26 mouse cellular contexts compared by ENCODE assay signal in the genomic region with DNA sequence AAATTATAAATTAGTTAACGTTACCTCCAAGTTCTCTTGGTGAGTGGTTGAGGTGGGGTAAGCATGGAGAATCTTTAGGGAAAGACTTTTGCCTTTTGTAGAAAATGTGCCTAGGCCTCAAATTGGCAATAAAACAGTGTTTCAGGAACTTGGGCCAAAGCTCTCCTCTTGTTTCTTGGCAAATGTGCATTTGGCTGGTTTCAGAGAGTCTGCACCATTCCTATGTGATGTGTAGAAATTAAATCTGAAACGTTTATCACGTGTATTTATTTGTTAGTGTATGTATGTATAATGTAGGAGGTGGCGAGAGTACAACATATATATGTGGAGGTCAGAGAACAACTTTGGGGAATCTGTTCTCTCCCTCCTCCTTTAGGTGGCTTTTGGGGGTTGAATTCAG. TPM values are rescaled to one million over a fixed set of nuclear protein-coding genes. Genes with fewer than 3 reads are reported as not detected.
DNase-seq lines count a peak whose midpoint lies in the region; ATAC-seq lines count a peak whose summit lies in the region.
"Had no signal": no experiment of that assay in that cellular context is flagged by ENCODE, and none has a peak within 500 bp of the region (broad histone marks: within the 10 kb centered on the region; RNA-seq: fewer than 3 reads in every experiment).

No protein-coding gene starts in this region.

- no peak for DNase-seq in forebrain, embryonic 11.5 days (ENCODE audit: low spot score)
- no peak for DNase-seq in limb, embryonic 10.5 days (ENCODE audit: low spot score)
- peak; percentile 81 for DNase-seq in cerebellum, adult 9-10 months
- DNase-seq in embryo, embryonic 11 days: no peak
- DNase-seq: gastrocnemius, postnatal 14 days; heart, adult 2 months; heart, postnatal 36 days; kidney, adult 9 months; kidney, postnatal 36 days; liver, postnatal 0 days; lung, postnatal 4 days; right cerebral cortex, postnatal 14 days; thymus, adult 18-20 months; thymus, postnatal 4 days had no signal

- 77% methylated on average over 4 of the region's 4 CpGs for WGBS in forebrain, embryonic 15.5 days
- 82% methylated on average over 4 of the region's 4 CpGs for WGBS in forebrain, embryonic 11.5 days
- 69% methylated on average over 4 of the region's 4 CpGs for WGBS in limb, embryonic 15.5 days
- 82% methylated on average over 4 of the region's 4 CpGs for WGBS in limb, embryonic 10.5 days

- no peaks in the 10 kb centered on the region for H3K27me3 ChIP-seq in forebrain, embryonic 15.5 days
- H3K27me3 ChIP-seq in forebrain, embryonic 11.5 days (ENCODE audit: control insufficient read depth, insufficient read depth, low read length): no peaks in the 10 kb centered on the region
- H3K27me3 ChIP-seq in limb, embryonic 15.5 days: no peaks in the 10 kb centered on the region
- H3K27me3 ChIP-seq in limb, embryonic 10.5 days (ENCODE audit: low read depth, poor library complexity, severe bottlenecking): no peaks in the 10 kb centered on the region
- H3K27me3 ChIP-seq: intestine, embryonic 15.5 days had no signal

- no peaks in the 10 kb centered on the region for H3K36me3 ChIP-seq in forebrain, embryonic 15.5 days
- no peaks in the 10 kb centered on the region for H3K36me3 ChIP-seq in forebrain, embryonic 11.5 days (ENCODE audit: control insufficient read depth, insufficient read depth, low read length)
- H3K36me3 ChIP-seq in limb, embryonic 15.5 days: no peaks in the 10 kb centered on the region
- no peaks in the 10 kb centered on the region for H3K36me3 ChIP-seq in limb, embryonic 10.5 days
- H3K36me3 ChIP-seq: embryonic facial prominence, embryonic 10.5 days; intestine, embryonic 15.5 days had no signal

- no peak overlapping the region for H3K9ac ChIP-seq in forebrain, embryonic 15.5 days (replicated peaks)
- H3K9ac ChIP-seq in forebrain, embryonic 11.5 days (ENCODE audit: low read length): no peak overlapping the region
- no peak overlapping the region for H3K9ac ChIP-seq in limb, embryonic 15.5 days
- H3K9ac ChIP-seq: hindbrain, embryonic 14.5 days; intestine, embryonic 15.5 days; liver, postnatal 0 days had no signal

- H3K27ac ChIP-seq in forebrain, embryonic 15.5 days (replicated peaks): no peak overlapping the region
- H3K27ac ChIP-seq in forebrain, embryonic 11.5 days (ENCODE audit: low read depth, low read length): no peak overlapping the region
- H3K27ac ChIP-seq in limb, embryonic 15.5 days: peak overlapping the region; percentile 47; the same call in 1 of the 2 replicates
- no peak overlapping the region for H3K27ac ChIP-seq in limb, embryonic 10.5 days
- H3K27ac ChIP-seq: embryonic facial prominence, embryonic 10.5 days; heart, adult 2 months; hindbrain, embryonic 14.5 days; intestine, embryonic 15.5 days had no signal

- no peak overlapping the region for H3K4me2 ChIP-seq in forebrain, embryonic 15.5 days (replicated peaks)
- no peak overlapping the region for H3K4me2 ChIP-seq in forebrain, embryonic 11.5 days (ENCODE audit: low read depth, low read length, severe bottlenecking)
- no peak overlapping the region for H3K4me2 ChIP-seq in limb, embryonic 15.5 days
- H3K4me2 ChIP-seq: hindbrain, embryonic 14.5 days; intestine, embryonic 15.5 days had no signal

- no peaks in the 10 kb centered on the region for H3K9me3 ChIP-seq in forebrain, embryonic 15.5 days
- no peaks in the 10 kb centered on the region for H3K9me3 ChIP-seq in forebrain, embryonic 11.5 days (ENCODE audit: control insufficient read depth, low read length)
- no peaks in the 10 kb centered on the region for H3K9me3 ChIP-seq in limb, embryonic 15.5 days
- no peaks in the 10 kb centered on the region for H3K9me3 ChIP-seq in limb, embryonic 10.5 days (replicated peaks)
- H3K9me3 ChIP-seq: intestine, embryonic 15.5 days had no signal

- ATAC-seq in forebrain, embryonic 15.5 days (replicated peaks): peak; percentile 61; the same call in 1 of the 2 replicates
- no peak for ATAC-seq in forebrain, embryonic 11.5 days (replicated peaks; ENCODE audit: low FRiP score)
- no peak for ATAC-seq in limb, embryonic 15.5 days (ENCODE audit: insufficient number of reproducible peaks, low FRiP score, low TSS enrichment, low read depth)
- no peak for ATAC-seq in CD4-positive, CD25-positive, alpha-beta regulatory T cell, adult 4 months
- ATAC-seq: intestine, embryonic 15.5 days; liver, postnatal 0 days; midbrain, embryonic 16.5 days had no signal

- H3K4me1 ChIP-seq in forebrain, embryonic 15.5 days: 0 out of 2 replicates have a peak, but pooled peaks cover 3% of the 10 kb centered on the region
- H3K4me1 ChIP-seq in forebrain, embryonic 11.5 days (replicated peaks; ENCODE audit: control insufficient read depth, insufficient read depth, low read length): no peaks in the 10 kb centered on the region
- H3K4me1 ChIP-seq in limb, embryonic 15.5 days: no peaks in the 10 kb centered on the region
- no peaks in the 10 kb centered on the region for H3K4me1 ChIP-seq in limb, embryonic 10.5 days
- H3K4me1 ChIP-seq: embryonic facial prominence, embryonic 10.5 days; intestine, embryonic 15.5 days had no signal

- no peak overlapping the region for H3K4me3 ChIP-seq in forebrain, embryonic 15.5 days
- no peak overlapping the region for H3K4me3 ChIP-seq in forebrain, embryonic 11.5 days (ENCODE audit: low read depth, low read length)
- H3K4me3 ChIP-seq in limb, embryonic 15.5 days: no peak overlapping the region
- H3K4me3 ChIP-seq in limb, embryonic 10.5 days: no peak overlapping the region
- H3K4me3 ChIP-seq: embryonic facial prominence, embryonic 10.5 days; heart, adult 2 months; intestine, embryonic 15.5 days had no signal

RNA-seq across cellular contexts. Expression of gene 4933415F23Rik, which starts 4.1 kb away (rescaled TPM):
- polyA plus RNA-seq in forebrain, embryonic 15.5 days (2015; fragmentation: Nextera tagmentation; extraction: Ambion mirVana): not detected in 2 replicates
- not detected in 2 replicates for polyA plus RNA-seq in forebrain, embryonic 11.5 days (2014; fragmentation: Nextera tagmentation; extraction: Ambion mirVana)
- not detected in 2 replicates for polyA plus RNA-seq in limb, embryonic 15.5 days (2015; fragmentation: Nextera tagmentation; extraction: Ambion mirVana)
- polyA plus RNA-seq in limb, embryonic 10.5 days (2016; fragmentation: Nextera tagmentation; extraction: Ambion mirVana): not detected in 2 replicates
- polyA plus RNA-seq in CD4-positive, CD25-positive, alpha-beta regulatory T cell, adult 4 months (2017; shearing (Covaris generic)): not detected
- polyA plus RNA-seq: cerebellum, adult 2 months; embryonic facial prominence, embryonic 10.5 days; heart, embryonic 14.5 days; hindbrain, embryonic 14.5 days; intestine, embryonic 15.5 days; liver, adult 2 months; liver, postnatal 0 days; spleen, adult 2 months; stomach, embryonic 14.5 days had no signal
